8 mouse cellular contexts compared by ENCODE assay signal in the genomic region with DNA sequence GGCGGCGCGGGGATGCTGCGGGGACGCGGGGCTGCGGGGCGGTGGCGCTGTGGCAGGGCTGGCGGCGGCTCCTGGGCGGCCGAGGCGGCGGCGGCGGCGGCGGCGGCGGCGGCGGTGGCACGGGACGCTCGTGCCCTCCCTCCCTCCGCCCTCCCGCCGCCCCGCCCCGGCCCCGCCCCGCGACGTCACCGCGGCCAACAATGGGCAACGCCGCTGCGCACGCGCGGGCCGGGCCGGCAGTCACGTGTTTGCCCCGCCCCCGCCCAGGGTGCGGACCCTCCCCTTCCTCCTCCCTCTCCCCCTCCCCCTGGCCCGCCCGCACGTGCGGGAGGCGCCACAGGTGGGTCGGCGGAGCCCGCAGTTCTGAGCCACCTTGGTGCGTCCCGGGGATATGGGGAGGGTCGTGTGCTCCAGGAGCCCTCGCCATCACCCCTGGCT. TPM values are rescaled to one million over a fixed set of nuclear protein-coding genes. Genes with fewer than 3 reads are reported as not detected.
DNase-seq lines count a peak whose midpoint lies in the region; ATAC-seq and TF ChIP-seq lines count a peak whose summit lies in the region.

A gene (minus strand): TSS at position 138 of the 438 bp plus-strand sequence.

- H3K4me2 ChIP-seq in hindbrain, embryonic 16.5 days (ENCODE audit: low read length), result peak within 1 kb of the TSS; percentile 97

- peak within 1 kb of the TSS; percentile 93 for H3K27ac ChIP-seq in gastrocnemius, adult 2 months
- H3K27ac ChIP-seq in hindbrain, embryonic 16.5 days (ENCODE audit: low read depth, low read length), result peak within 1 kb of the TSS; percentile 95

- under 1% methylated on average over 25 of the region's 61 CpGs for WGBS in hindbrain, embryonic 16.5 days

- peaks cover 16% of the 10 kb centered on the region for H3K36me3 ChIP-seq in hindbrain, embryonic 16.5 days (ENCODE audit: control insufficient read depth, insufficient read depth, low read length)

- no peaks in the 10 kb centered on the region for H3K9me3 ChIP-seq in hindbrain, embryonic 16.5 days (ENCODE audit: control insufficient read depth, low read length)

- peak within 1 kb of the TSS; percentile 99 for H3K9ac ChIP-seq in hindbrain, embryonic 16.5 days (ENCODE audit: low read depth, low read length)

- intact Hi-C loops in gastrocnemius, adult 2 months (cut with DNase I), result no loop called here

- peak; percentile 38 for ATAC-seq in hindbrain, embryonic 16.5 days
- ATAC-seq in megakaryocyte, adult 5-6 weeks (ENCODE audit: poor library complexity, severe bottlenecking), result peak; percentile 62

- peak; percentile 97 for DNase-seq in NIH3T3 (ENCODE audit: low read depth)
- DNase-seq in cerebellum, postnatal 14 days, result peak; percentile 95 to 96
- peak; percentile 94 for DNase-seq in gastrocnemius, adult 2 months
- peak in 1 of 2 experiments; percentile 72 for DNase-seq in left cerebral cortex, adult 8-10 months (ENCODE audit: low spot score in 2 of 2)
- DNase-seq in right cerebral cortex, adult 2 months (ENCODE audit: low spot score in 2 of 2), result peak; percentile 81 to 84
- DNase-seq in urinary bladder, postnatal 10 days (ENCODE audit: low spot score), result peak; percentile 60

- peak within 1 kb of the TSS; percentile 92 for H3K4me3 ChIP-seq in gastrocnemius, adult 2 months
- H3K4me3 ChIP-seq in hindbrain, embryonic 16.5 days (ENCODE audit: low read length), result peak within 1 kb of the TSS; percentile 93

- H3K27me3 ChIP-seq in hindbrain, embryonic 16.5 days (replicated peaks; ENCODE audit: control insufficient read depth, insufficient read depth, low read length), result no peaks in the 10 kb centered on the region

- no peak for TF ChIP-seq CTCF in gastrocnemius, adult 2 months (IDR thresholded peaks at IDR 0.05)

- H3K4me1 ChIP-seq in hindbrain, embryonic 16.5 days (ENCODE audit: control insufficient read depth, insufficient read depth, low read depth, low read length), result peaks cover 35% of the 10 kb centered on the region

RNA-seq across cellular contexts. Expression of the gene that starts here (rescaled TPM):
- 1 to 10 TPM; 4.7 to 5.1 TPM for total RNA-seq in gastrocnemius, adult 2 months (2021)
- polyA plus RNA-seq in hindbrain, embryonic 16.5 days (2015; fragmentation: Nextera tagmentation; extraction: Ambion mirVana), result 9.1 and 9.2 TPM in 2 replicates
- 10 to 100 TPM; 18.9 to 20.3 (median 19.6) TPM for total RNA-seq in left cerebral cortex, adult 8-10 months (2022)
- total RNA-seq in megakaryocyte, adult 5-6 weeks (2015), result 2.4 and 2.6 TPM in 2 replicates
- total RNA-seq in megakaryocyte, adult 5-6 weeks (2017), result 2.6 and 5.0 TPM in 2 replicates
